Mouse (Mus musculus) megakaryocyte, embryonic 14.5 days (primary cell): Measurements from ENCODE around the gene Tmprss15.

Experiments
- FLI1 ChIP-seq: IDR thresholded peaks from 2 replicates; pipeline ENCODE4 v1.6.1; 2012; ENCODE audit warnings: low read length, inconsistent platforms, mixed read lengths
- GATA1 ChIP-seq: IDR thresholded peaks from 3 replicates; pipeline ENCODE4 v1.6.1; 2012; ENCODE audit warnings: mixed read lengths, low read length, inconsistent platforms, borderline replicate concordance

GRCm38 (mm10) chr16:79109516-79109915 lies 18.6 kb upstream of the Tmprss15 start:
- TF ChIP-seq GATA1, result no peak
- no peak for TF ChIP-seq FLI1
